Mouse (Mus musculus) heart, embryonic 13.5 days (tissue): ENCODE measurements around the gene Ceacam16. TPM values are rescaled to one million over a fixed set of nuclear protein-coding genes. Genes with fewer than 3 reads are reported as not detected.
A peak's percentile ranks its signal among the peaks of the same experiment; 100 is the strongest.

Experiments used
- ATAC-seq: fragments of 200-750 bp; cut with Nextera tagmentation; 2 replicates; pipeline ENCODE4 v1.8.0; 2017; ENCODE audit warnings: moderate TSS enrichment; ENCODE audit not compliant: insufficient number of reproducible peaks, low FRiP score, low TSS enrichment; ENCODE audit errors: extremely low read depth
- H3K27ac ChIP-seq: fragments of 300-500 bp; sonication (generic); replicated peaks from 2 replicates; pipeline ENCODE4 v1.5.1; 2015; ENCODE audit warnings: moderate library complexity, mild to moderate bottlenecking, inconsistent platforms
- H3K27me3 ChIP-seq: fragments of 300-500 bp; sonication (generic); replicated peaks from 2 replicates; pipeline ENCODE4 v1.6.1; 2015; ENCODE audit warnings: mild to moderate bottlenecking, inconsistent platforms
- H3K36me3 ChIP-seq: fragments of 300-500 bp; sonication (generic); 2 replicates; pipeline ENCODE4 v1.6.1; 2015; ENCODE audit warnings: mild to moderate bottlenecking, inconsistent platforms
- H3K4me1 ChIP-seq: fragments of 300-500 bp; sonication (generic); 2 replicates; pipeline ENCODE4 v1.6.1; 2015; ENCODE audit warnings: inconsistent platforms
- H3K4me2 ChIP-seq: fragments of 300-500 bp; sonication (generic); 2 replicates; pipeline ENCODE4 v1.6.1; 2015; ENCODE audit warnings: inconsistent platforms, mild to moderate bottlenecking, moderate library complexity
- H3K4me3 ChIP-seq: fragments of 300-500 bp; sonication (generic); 2 replicates; pipeline ENCODE4 v1.5.1; 2015; ENCODE audit warnings: moderate library complexity, mild to moderate bottlenecking, inconsistent platforms
- H3K9ac ChIP-seq: fragments of 300-500 bp; sonication (generic); 2 replicates; pipeline ENCODE4 v1.6.1; 2015; ENCODE audit warnings: inconsistent platforms, mild to moderate bottlenecking, moderate library complexity
- H3K9me3 ChIP-seq: fragments of 300-500 bp; sonication (generic); 2 replicates; pipeline ENCODE4 v1.6.1; 2016; ENCODE audit warnings: inconsistent platforms
- WGBS: fragments of 180-500 bp; shearing (Covaris S2); methylation state at CpG from one replicate; pipeline ENCODE4 v1.1.7; 2015; ENCODE audit warnings: mixed read lengths; 5-methylcytosine and 5-hydroxymethylcytosine counted together
- polyA plus RNA-seq: library from polyadenylated mRNA; unstranded; fragments of >200 nt; fragmentation: Nextera tagmentation; extraction: Ambion mirVana; gene quantifications from 2 replicates; pipeline ENCODE4 v1.2.1, GENCODE M21; 2015

The Ceacam16 gene
- polyA plus RNA-seq, 1 experiment from 2014 or later, result 0.13 TPM

DNA sequence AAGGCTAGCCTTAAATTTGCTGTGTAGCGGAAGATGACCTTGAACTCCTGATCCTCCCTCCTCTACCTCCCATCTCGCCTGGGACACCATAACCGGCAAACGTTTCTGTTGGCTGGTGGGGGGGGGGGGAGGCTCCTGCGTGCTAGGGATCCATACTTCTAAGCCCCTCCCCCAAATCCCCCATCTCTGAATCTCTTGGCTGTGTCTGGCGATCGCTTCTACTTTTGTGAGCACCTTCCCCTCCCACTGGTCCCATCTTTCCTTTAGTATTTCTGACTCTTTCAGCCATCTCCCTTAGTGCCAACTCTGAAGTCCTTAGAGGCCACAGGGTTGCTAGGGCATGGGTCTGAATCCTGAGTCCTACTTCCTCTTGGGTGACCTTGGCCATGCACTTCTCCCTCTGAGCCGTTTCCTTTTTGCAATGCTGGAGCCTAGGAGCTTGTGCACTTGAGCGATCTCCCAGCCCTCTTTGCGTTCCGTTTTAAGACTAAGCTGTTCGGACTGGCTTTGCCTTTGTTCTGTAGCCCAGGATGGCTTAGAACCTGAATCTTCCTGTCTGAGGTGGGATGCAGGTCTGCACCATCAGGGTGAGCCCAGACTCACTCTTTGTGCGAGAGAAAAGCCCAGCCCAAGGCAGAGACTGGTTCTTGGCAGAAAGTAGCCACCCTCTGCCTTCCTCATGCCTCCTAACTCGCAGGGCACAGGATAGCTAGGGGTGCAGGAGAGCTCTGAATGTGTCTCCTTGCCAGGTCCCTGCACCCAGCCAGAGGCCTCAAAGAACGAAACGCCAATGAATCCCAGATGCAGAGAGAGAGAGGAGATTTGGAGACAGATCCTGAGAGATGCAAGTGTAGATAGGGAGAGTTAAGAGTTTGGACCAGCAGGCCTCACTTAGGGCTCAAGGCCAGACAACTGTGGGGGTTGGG is 37.6 kb downstream of the Ceacam16 start:
- Histone ChIP-seq H3K27me3 (peaks cover 48% of the 10 kb centered on the region), H3K4me2 (peak overlapping the region; percentile 83), H3K9ac (no peak overlapping the region), H3K36me3 (no peaks in the 10 kb centered on the region), H3K9me3 (no peaks in the 10 kb centered on the region), H3K4me1 (peaks cover 29% of the 10 kb centered on the region), H3K4me3 (0 out of 2 replicates have a peak overlapping the region, but pooled peaks have one; percentile 0), H3K27ac (peak overlapping the region; percentile 76)
- WGBS, result 20% methylated on average over 16 of the region's 16 CpGs
- no peak; the same call in 1 of the 2 replicates for ATAC-seq

DNA sequence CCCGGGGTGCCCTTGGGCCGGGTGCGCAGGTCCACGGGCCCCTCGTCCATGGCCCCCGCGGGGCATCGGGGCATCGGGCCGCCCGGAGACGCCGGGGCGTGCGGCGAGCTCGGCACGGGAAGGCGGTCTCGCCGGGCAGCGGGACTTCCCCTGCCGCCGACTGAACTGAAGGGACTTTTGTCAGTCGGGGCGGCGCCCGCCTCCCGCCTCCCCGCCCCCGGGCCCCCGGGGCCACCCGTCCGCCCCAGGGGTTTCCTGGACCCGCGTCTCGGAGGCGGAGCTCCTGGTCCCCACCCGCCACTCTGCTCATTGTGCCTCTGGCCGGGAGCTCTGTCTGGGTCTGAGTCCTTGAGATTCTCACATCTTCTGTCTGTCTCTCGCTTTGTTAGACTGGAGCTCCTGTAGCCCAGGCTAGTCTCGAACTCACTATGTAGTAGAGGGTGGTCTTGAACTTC is 38.5 kb downstream of the Ceacam16 start, which contains the start of gene Bcl3:
TSS of gene Bcl3 (minus strand) at position 167 of the 455 bp plus-strand sequence.
- Histone ChIP-seq H3K9me3 (no peaks in the 10 kb centered on the region), H3K36me3 (no peaks in the 10 kb centered on the region), H3K4me2 (peak within 1 kb of the TSS; percentile 83), H3K27me3 (peaks cover 53% of the 10 kb centered on the region), H3K4me1 (peaks cover 32% of the 10 kb centered on the region), H3K27ac (peak within 1 kb of the TSS; percentile 76), H3K9ac (peak within 1 kb of the TSS; percentile 86), H3K4me3 (peak within 1 kb of the TSS; percentile 60)
- WGBS, result 1% methylated on average over 30 of the region's 42 CpGs
- ATAC-seq, result no peak

DNA sequence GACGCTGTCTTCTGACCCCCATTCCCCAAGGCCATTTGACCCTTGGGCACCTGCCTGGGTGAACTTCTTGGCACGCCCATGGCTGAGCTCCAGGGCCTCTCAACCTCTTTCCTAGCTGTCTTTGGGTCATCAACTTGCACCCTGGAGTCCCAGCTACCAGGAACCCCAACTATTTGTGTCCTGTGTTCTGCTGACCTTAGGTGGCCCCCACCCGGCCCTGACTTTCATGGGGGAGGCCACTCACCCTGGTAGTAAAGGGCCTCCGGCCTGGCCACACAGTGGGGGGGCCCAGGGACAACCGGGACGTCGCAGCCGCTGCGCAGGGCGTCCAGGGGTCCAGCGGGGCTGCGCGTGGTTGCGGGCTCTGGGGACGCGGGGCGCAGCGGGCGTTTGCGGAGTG is 38.9 kb downstream of the Ceacam16 start:
- Histone ChIP-seq H3K9me3 (no peaks in the 10 kb centered on the region), H3K36me3 (no peaks in the 10 kb centered on the region), H3K9ac (peak overlapping the region; percentile 86), H3K27ac (no peak overlapping the region), H3K4me1 (peaks cover 36% of the 10 kb centered on the region), H3K4me3 (peak overlapping the region; percentile 60), H3K4me2 (peak overlapping the region; percentile 83), H3K27me3 (peaks cover 49% of the 10 kb centered on the region)
- no peak for ATAC-seq
- WGBS, result 8% methylated on average over 20 of the region's 20 CpGs

DNA sequence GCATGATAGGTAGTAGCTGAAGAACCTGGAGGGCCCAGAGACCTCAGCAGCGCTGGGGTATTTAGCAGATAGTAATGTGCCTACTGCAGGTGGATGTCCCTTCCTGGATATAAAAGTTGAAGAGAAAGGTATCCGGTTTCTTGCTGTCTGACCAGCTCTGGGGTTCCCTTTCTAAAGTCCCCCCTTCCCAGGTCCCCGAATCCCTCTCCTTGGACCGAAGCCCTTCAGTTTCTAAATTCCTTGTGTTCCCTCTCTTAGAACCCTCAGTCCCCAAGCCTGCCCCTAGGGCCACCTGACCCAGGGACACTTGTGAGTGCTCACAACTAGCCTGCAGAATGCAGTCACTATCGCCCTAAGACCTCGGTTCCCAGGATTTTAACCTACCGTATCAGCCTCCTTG is 39.5 kb downstream of the Ceacam16 start:
- no peaks in the 10 kb centered on the region for H3K9me3 ChIP-seq
- WGBS, result 59% methylated on average over 7 of the region's 7 CpGs
- H3K4me3 ChIP-seq, result peak overlapping the region; percentile 60
- peak overlapping the region; percentile 83 for H3K4me2 ChIP-seq
- H3K27ac ChIP-seq, result no peak overlapping the region
- no peaks in the 10 kb centered on the region for H3K36me3 ChIP-seq
- H3K27me3 ChIP-seq, result peaks cover 43% of the 10 kb centered on the region
- no peak for ATAC-seq
- peaks cover 42% of the 10 kb centered on the region for H3K4me1 ChIP-seq
- H3K9ac ChIP-seq, result no peak overlapping the region

DNA sequence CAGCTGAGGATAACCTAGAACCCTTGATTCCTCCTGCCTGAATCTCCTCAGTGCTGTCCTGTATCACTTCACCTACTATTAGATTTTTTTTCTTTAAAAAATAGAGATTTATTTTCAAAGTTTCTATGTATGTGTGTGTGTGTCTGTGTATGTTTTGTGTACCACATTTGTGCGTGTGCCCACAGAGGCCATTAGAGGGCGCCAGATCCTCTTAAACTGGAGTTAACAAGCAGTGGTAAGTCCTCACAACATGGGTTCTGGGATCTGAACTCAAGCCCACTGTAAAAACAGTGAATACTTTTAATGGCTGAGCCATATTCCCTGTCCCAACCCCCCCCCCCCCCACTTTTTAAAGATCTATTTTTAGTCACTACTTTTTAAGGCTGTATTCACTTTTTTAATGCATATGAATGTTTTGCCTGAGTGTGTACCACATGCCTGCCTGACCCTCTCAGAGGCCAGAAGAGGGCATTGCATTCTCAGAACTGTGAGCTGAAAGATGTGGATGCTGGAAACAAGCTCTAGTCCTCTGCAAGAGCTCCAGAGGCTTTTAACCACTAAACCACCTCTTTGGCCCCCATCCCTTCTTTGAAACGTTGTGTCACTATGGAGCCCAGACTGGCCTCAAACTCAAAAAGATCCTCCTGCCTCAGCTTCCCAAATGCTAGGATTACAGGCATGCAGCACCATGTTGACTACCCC is 40.6 kb downstream of the Ceacam16 start:
- Histone ChIP-seq H3K9me3 (no peaks in the 10 kb centered on the region), H3K36me3 (no peaks in the 10 kb centered on the region), H3K4me3 (no peak overlapping the region), H3K4me1 (peaks cover 53% of the 10 kb centered on the region), H3K9ac (no peak overlapping the region), H3K27ac (no peak overlapping the region), H3K27me3 (peaks cover 43% of the 10 kb centered on the region), H3K4me2 (no peak overlapping the region)
- whole genome bisulfite sequencing, result 57% methylated on average over 3 of the region's 3 CpGs
- ATAC-seq, result no peak

DNA sequence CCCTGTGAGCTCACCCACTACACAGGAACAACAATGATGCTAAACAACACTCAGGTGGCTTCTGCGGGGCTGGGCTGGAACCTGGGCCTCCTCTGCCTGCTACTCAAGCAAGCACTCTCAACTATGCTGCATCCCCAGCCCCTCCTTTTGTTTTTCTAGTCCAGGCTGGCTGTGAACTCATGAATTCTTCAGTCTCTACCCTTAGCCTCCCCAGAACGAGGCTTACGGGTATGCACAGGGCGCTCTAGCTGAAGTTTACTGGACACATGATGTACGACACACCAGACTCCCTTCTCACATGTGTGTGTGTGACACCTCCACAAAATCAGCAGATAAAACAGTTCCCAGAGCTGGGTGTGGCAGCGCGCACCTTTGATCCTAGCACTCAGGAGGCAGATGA is 42.2 kb downstream of the Ceacam16 start:
- 82% methylated on average over 7 of the region's 7 CpGs for WGBS
- no peak for ATAC-seq
- Histone ChIP-seq H3K4me3 (no peak overlapping the region), H3K4me2 (no peak overlapping the region), H3K4me1 (peaks cover 43% of the 10 kb centered on the region), H3K9ac (no peak overlapping the region), H3K9me3 (no peaks in the 10 kb centered on the region), H3K27ac (no peak overlapping the region), H3K27me3 (peaks cover 50% of the 10 kb centered on the region), H3K36me3 (no peaks in the 10 kb centered on the region)

DNA sequence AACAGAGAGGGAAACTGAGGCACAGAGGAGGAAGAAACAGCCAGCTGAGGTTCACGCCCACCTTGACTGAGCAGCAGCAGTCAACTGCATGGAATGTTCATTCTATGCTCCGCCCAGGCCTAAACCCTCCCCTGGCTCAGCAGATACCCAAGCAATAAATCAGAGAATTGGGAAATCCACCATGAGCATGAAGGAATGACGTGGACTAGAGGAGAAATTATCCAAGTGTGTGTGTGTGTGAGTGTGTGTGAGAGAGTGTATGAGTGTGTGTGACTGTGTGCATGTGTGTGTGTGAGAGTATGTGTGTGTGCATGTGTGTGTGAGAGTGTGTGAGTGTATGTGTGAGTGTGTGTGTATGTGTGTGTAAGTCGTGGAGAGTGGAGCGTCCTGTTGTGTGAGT is 42.7 kb downstream of the Ceacam16 start:
- Histone ChIP-seq H3K9ac (no peak overlapping the region), H3K27ac (no peak overlapping the region), H3K36me3 (no peaks in the 10 kb centered on the region), H3K27me3 (peaks cover 55% of the 10 kb centered on the region), H3K4me2 (no peak overlapping the region), H3K9me3 (no peaks in the 10 kb centered on the region), H3K4me3 (no peak overlapping the region), H3K4me1 (peaks cover 42% of the 10 kb centered on the region)
- ATAC-seq, result no peak
- WGBS, result 81% methylated on average over 5 of the region's 5 CpGs

DNA sequence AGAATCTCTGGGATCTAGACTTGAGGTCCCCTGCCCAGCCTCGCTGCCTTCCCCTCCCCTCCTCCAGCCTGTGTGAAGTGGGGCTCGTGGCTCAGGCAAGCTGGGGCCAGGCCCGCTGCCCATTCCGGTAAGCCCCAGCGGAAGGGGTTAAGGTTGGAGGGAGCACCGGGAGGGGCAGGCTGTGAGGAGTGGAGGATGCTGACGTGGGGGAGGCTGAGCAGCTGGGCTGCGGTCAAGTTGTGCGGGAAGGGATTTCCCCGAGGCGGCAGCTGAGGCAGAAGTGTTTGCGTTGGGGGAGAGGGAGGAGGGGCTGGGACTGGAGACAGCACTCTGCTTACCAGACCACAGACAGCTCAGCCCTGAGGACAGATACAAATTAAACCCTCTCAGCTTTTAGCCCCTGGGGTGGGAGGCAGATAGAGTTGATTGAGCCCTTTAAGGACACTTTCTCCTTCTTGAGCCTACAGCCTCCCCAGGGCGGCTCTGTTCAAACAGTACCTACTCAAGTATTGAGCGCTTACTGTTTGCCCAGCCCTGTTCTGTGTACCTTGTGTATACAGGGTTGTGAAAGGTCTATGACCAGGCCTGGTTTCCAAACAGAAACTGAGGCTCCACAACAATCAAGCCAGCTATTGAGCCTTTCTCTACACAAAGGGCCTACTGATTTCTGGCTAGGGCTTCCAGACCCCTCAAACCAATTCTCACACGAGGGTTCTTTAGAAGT is 43.6 kb downstream of the Ceacam16 start:
- H3K27me3 ChIP-seq, result peaks cover 56% of the 10 kb centered on the region
- ATAC-seq, result no peak
- H3K27ac ChIP-seq, result peak overlapping the region; percentile 13; the same call in 1 of the 2 replicates
- H3K4me1 ChIP-seq, result peaks cover 34% of the 10 kb centered on the region
- H3K9ac ChIP-seq, result peak overlapping the region; percentile 51
- peak overlapping the region; percentile 71 for H3K4me2 ChIP-seq
- no peaks in the 10 kb centered on the region for H3K36me3 ChIP-seq
- peak overlapping the region; percentile 55 for H3K4me3 ChIP-seq
- WGBS, result 9% methylated on average over 15 of the region's 15 CpGs
- H3K9me3 ChIP-seq, result no peaks in the 10 kb centered on the region

DNA sequence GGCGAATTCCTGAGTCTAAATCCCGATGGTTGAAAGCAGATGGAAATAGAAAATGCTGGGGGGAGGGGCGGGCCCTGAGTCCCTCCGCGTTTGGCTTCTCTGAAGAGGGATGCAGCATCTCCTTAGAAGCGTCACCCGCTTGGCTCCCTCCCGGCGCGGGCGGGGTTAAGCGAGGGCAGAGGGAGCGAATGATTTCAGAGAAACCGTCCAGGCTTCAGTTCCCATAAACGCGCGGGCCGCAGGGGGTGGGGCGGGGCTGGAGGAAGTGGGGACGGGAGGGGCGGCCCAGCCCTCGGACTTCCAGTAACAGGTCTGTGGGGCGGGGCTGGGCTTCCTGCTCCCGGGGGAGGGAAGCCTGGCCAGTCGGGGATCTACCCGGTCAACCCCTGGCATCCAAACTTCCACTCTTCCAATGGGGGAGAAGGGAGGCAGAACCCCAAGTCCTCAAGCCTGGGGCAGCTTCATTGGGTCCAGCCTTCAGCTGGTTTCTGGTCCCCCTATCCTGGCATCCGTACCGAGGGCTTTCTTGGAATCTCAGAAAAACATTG is 44.8 kb downstream of the Ceacam16 start:
- WGBS, result under 1% methylated on average over 28 of the region's 28 CpGs
- peak overlapping the region; percentile 55 for H3K4me3 ChIP-seq
- peaks cover 56% of the 10 kb centered on the region for H3K27me3 ChIP-seq
- H3K9me3 ChIP-seq, result no peaks in the 10 kb centered on the region
- H3K9ac ChIP-seq, result peak overlapping the region; percentile 76
- peak overlapping the region; percentile 46; the same call in 1 of the 2 replicates for H3K27ac ChIP-seq
- ATAC-seq, result peak; percentile 35; the same call in 1 of the 2 replicates
- H3K4me2 ChIP-seq, result peak overlapping the region; percentile 71
- no peaks in the 10 kb centered on the region for H3K36me3 ChIP-seq
- H3K4me1 ChIP-seq, result peaks cover 27% of the 10 kb centered on the region

DNA sequence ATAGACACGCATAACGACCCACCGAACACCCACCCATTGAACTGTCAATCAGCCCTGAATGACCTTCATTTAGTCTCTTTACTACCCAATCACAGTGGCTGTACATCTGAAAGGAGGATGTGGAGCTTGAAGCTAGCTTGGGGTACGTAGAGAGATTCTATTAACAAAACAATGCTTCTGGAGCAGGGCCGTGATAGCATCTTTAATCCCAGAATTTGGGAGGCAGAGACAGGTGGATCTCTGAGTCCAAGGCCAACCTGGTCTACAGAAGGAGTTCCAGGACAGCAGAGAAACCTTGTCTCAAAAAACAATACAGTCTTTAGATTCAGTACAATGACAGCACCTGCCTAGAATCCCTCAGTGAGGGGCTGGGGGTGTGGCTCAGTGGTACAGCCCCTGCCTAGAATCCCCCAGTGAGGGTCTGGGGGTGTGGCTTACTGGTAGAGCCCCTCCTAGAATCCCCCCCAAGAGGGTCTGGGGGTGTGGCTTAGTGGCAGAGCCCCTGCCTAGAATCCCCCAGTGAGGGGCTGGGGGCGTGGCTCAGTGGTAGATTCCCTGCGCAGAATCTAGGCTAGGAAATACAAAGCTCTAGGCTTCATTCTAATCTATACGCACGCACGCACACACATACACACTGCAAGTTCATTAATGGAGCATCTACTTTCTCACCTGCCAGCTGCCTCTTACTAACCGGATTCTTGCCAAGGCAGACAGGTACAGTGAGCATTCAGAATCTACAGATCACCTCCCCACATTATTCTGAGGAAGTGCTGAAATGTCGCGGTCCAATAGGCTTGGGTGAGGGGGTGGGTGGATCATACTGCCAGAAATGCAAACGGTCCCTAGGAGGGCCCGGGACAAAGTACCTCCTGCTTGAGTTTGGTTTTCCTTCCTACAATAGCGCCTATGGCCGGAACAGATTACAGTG is 45.5 kb downstream of the Ceacam16 start:
- ATAC-seq, result no peak
- Histone ChIP-seq H3K36me3 (no peaks in the 10 kb centered on the region), H3K9ac (peak overlapping the region; percentile 76), H3K4me3 (peak overlapping the region; percentile 55), H3K27ac (0 out of 2 replicates have a peak overlapping the region, but pooled peaks have one; percentile 46), H3K4me1 (peaks cover 34% of the 10 kb centered on the region), H3K9me3 (no peaks in the 10 kb centered on the region), H3K4me2 (peak overlapping the region; percentile 71), H3K27me3 (peaks cover 57% of the 10 kb centered on the region)
- WGBS, result 31% methylated on average over 17 of the region's 17 CpGs
